Mouse (Mus musculus): ENCODE data around the gene Dnase2a.

- TF ChIP-seq CTCF (IDR thresholded peaks at IDR 0.05; ENCODE audit: control insufficient read depth, insufficient read depth, insufficient read length) (no peak), MYOG (IDR thresholded peaks at IDR 0.05; ENCODE audit: control insufficient read depth, extremely low read depth, insufficient read length) (no peak), CEBPB (IDR thresholded peaks at IDR 0.05; ENCODE audit: low read depth) (no peak), MAX (IDR thresholded peaks at IDR 0.05) (no peak), USF1 (IDR thresholded peaks at IDR 0.05; ENCODE audit: low read depth) (no peak)
Observed at GRCm38 (mm10) chr8:84910551-84910950, 2.2 kb downstream of the Dnase2a start.
